Mouse (Mus musculus): ENCODE data around the gene Vmn2r68.

The Vmn2r68 gene

GRCm38 (mm10) chr7:85237683-85238082 is at the start of gene Vmn2r68:
Vmn2r68 (minus strand) TSS chr7:85237783.
- TF ChIP-seq GATA4 (IDR thresholded peaks at IDR 0.05; ENCODE audit: insufficient replicate concordance, low read length), result no peak

Measured in liver, adult (tissue).